Mouse (Mus musculus) frontal cortex, postnatal 36 days (tissue): ENCODE data around the gene Bicc1.
"Not testable (repeated sequence)": the region's sequence is repeated elsewhere in the genome, so short reads cannot be mapped to it uniquely, and the experiment has no call there.

ENCODE experiments used
- DNase-seq, 2 experiments: peaks; one replicate each; pipeline ENCODE4 v3.0.0; 2022; ENCODE audit warnings: low spot score in 2 of 2

The Bicc1 gene

GRCm38 (mm10) chr10:70998136-70998535 lies 161.4 kb downstream of the Bicc1 start:
- peak; percentile 22 to 53 for DNase-seq

GRCm38 (mm10) chr10:70996051-70996450 lies 163.4 kb downstream of the Bicc1 start:
- DNase-seq: no peak

- DNase-seq: no peak
Measured at GRCm38 (mm10) chr10:70994135-70994497, 165.4 kb downstream of the Bicc1 start.

GRCm38 (mm10) chr10:70993497-70994134 lies 165.9 kb downstream of the Bicc1 start:
- peak in 1 of 2 experiments; percentile 33 for DNase-seq

GRCm38 (mm10) chr10:70987396-70987795 lies 172.1 kb downstream of the Bicc1 start:
- DNase-seq: no peak

GRCm38 (mm10) chr10:70983036-70983670 lies 176.3 kb downstream of the Bicc1 start:
- DNase-seq: no peak

- DNase-seq: no peak
Measured at GRCm38 (mm10) chr10:70982156-70982555, 177.3 kb downstream of the Bicc1 start.

GRCm38 (mm10) chr10:70979657-70980056 lies 179.8 kb downstream of the Bicc1 start:
- DNase-seq: no peak

GRCm38 (mm10) chr10:70977141-70977540 lies 182.4 kb downstream of the Bicc1 start:
- DNase-seq: no peak

GRCm38 (mm10) chr10:70976633-70977032 lies 182.9 kb downstream of the Bicc1 start:
- no peak for DNase-seq

GRCm38 (mm10) chr10:70971156-70971555 lies 188.3 kb downstream of the Bicc1 start:
- no peak for DNase-seq

GRCm38 (mm10) chr10:70968848-70969683 lies 190.4 kb downstream of the Bicc1 start:
- DNase-seq: no peak

- DNase-seq: no peak
Measured at GRCm38 (mm10) chr10:70966642-70967345, 192.7 kb downstream of the Bicc1 start.

GRCm38 (mm10) chr10:70964706-70965105 lies 194.8 kb downstream of the Bicc1 start:
- no peak for DNase-seq

GRCm38 (mm10) chr10:70963599-70964193 lies 195.8 kb downstream of the Bicc1 start:
- peak in 1 of 2 experiments; percentile 65 for DNase-seq

- no peak for DNase-seq
Measured at GRCm38 (mm10) chr10:70961641-70962040, 197.9 kb downstream of the Bicc1 start.

- DNase-seq: not testable (repeated sequence)
Measured at GRCm38 (mm10) chr10:70960396-70960795, 199.1 kb downstream of the Bicc1 start.

- DNase-seq: no peak
Measured at GRCm38 (mm10) chr10:70952770-70953147, 206.7 kb downstream of the Bicc1 start.

- peak in 1 of 2 experiments; percentile 39 for DNase-seq
Measured at GRCm38 (mm10) chr10:70952056-70952769, 207.3 kb downstream of the Bicc1 start.

GRCm38 (mm10) chr10:70950105-70950424 lies 209.4 kb downstream of the Bicc1 start:
- no peak for DNase-seq
